Mouse (Mus musculus) common myeloid progenitor, adult 5-6 weeks (primary cell): ENCODE measurements around the gene Susd6. TPM values are rescaled to one million over a fixed set of nuclear protein-coding genes. Genes with fewer than 3 reads are reported as not detected.

Experiments used
- ATAC-seq: replicated peaks from 2 replicates; pipeline ENCODE4 v1.8.0; 2016; ENCODE audit warnings: low read depth, mild to moderate bottlenecking, moderate TSS enrichment, inconsistent platforms; ENCODE audit not compliant: poor library complexity, severe bottlenecking
- total RNA-seq: library from RNA; stranded (forward); fragments of 200-1000, 187-1606 nt; gene quantifications from 2 replicates; pipeline ENCODE4 v1.2.3, GENCODE M21; 2017

The Susd6 gene
- total RNA-seq, 1 experiment from 2014 or later = 22.4 TPM

- ATAC-seq = peak; percentile 61
Measured at GRCm38 (mm10) chr12:80833541-80833940, 43.2 kb downstream of the Susd6 start.

- no peak for ATAC-seq
Measured at GRCm38 (mm10) chr12:80834156-80834900, 44.0 kb downstream of the Susd6 start.

- peak; percentile 34; the same call in 1 of the 2 replicates for ATAC-seq
Measured at GRCm38 (mm10) chr12:80834901-80835570, 44.7 kb downstream of the Susd6 start.

GRCm38 (mm10) chr12:80837614-80838013 is 47.3 kb downstream of the Susd6 start:
- ATAC-seq = no peak

- ATAC-seq = no peak
Measured at GRCm38 (mm10) chr12:80838271-80838670, 48.0 kb downstream of the Susd6 start.

- peak; percentile 38; the same call in 1 of the 2 replicates for ATAC-seq
Measured at GRCm38 (mm10) chr12:80838787-80839186, 48.5 kb downstream of the Susd6 start.

- ATAC-seq = peak; percentile 56; the same call in 1 of the 2 replicates
Measured at GRCm38 (mm10) chr12:80839631-80840030, 49.3 kb downstream of the Susd6 start.

- no peak for ATAC-seq
Measured at GRCm38 (mm10) chr12:80841618-80842017, 51.3 kb downstream of the Susd6 start.

GRCm38 (mm10) chr12:80842609-80843008 is 52.3 kb downstream of the Susd6 start:
- no peak for ATAC-seq

GRCm38 (mm10) chr12:80843236-80843635 is 52.9 kb downstream of the Susd6 start:
- no peak for ATAC-seq

GRCm38 (mm10) chr12:80843651-80844444 is 53.5 kb downstream of the Susd6 start:
- no peak for ATAC-seq

GRCm38 (mm10) chr12:80845901-80846300 is 55.6 kb downstream of the Susd6 start:
- ATAC-seq = no peak

GRCm38 (mm10) chr12:80846861-80847268 is 56.6 kb downstream of the Susd6 start:
- ATAC-seq = peak; percentile 78

- peak; percentile 28; the same call in 1 of the 2 replicates for ATAC-seq
Measured at GRCm38 (mm10) chr12:80852001-80852400, 61.7 kb downstream of the Susd6 start.

GRCm38 (mm10) chr12:80853737-80854136 is 63.4 kb downstream of the Susd6 start:
- ATAC-seq = peak; percentile 79

- ATAC-seq = no peak
Measured at GRCm38 (mm10) chr12:80854671-80855070, 64.4 kb downstream of the Susd6 start.

- ATAC-seq = no peak
Measured at GRCm38 (mm10) chr12:80855100-80855499, 64.8 kb downstream of the Susd6 start.

GRCm38 (mm10) chr12:80855581-80855980 is 65.3 kb downstream of the Susd6 start:
- ATAC-seq = no peak

GRCm38 (mm10) chr12:80857636-80858293 is 67.5 kb downstream of the Susd6 start:
- ATAC-seq = no peak

- no peak for ATAC-seq
Measured at GRCm38 (mm10) chr12:80858307-80858706, 68.0 kb downstream of the Susd6 start.
